Comparison of ENCODE assay signal across 12 mouse cellular contexts in the genomic region with DNA sequence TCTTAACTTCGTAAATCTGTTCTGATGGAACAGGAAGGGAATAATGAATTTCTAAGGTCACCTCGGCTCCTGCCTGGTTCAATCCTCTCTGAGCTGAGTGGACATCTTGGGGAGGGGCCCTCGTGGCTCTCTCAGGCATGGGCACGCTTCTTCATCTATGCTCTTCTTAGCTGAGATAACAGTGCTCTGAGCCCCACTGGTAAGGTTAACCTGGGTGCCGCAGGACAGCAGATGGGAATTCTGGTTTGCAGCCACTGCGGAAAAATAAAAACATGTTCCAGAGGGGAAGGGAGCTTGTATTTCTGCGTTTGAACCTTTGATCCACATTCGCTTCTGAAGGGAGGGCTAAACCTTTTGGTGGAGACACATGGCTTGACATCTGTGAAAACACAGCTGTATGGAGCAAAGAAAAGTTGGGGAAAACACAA. TPM values are rescaled to one million over a fixed set of nuclear protein-coding genes. Genes with fewer than 3 reads are reported as not detected.
DNase-seq lines count a peak whose midpoint lies in the region; ATAC-seq and TF ChIP-seq lines count a peak whose summit lies in the region.
"Had no signal": no experiment of that assay in that cellular context is flagged by ENCODE, and none has a peak within 500 bp of the region (broad histone marks: within the 10 kb centered on the region; RNA-seq: fewer than 3 reads in every experiment).

No protein-coding gene starts in this region.

- no peak overlapping the region for H3K4me3 ChIP-seq in hindbrain, embryonic 10.5 days
- no peak overlapping the region for H3K4me3 ChIP-seq in hindbrain, embryonic 13.5 days
- H3K4me3 ChIP-seq in forebrain, embryonic 15.5 days = no peak overlapping the region
- no peak overlapping the region for H3K4me3 ChIP-seq in neural tube, embryonic 12.5 days
- no peak overlapping the region for H3K4me3 ChIP-seq in kidney, adult 2 months (ENCODE audit: insufficient read depth, low read depth, low read length)
- no peak overlapping the region for H3K4me3 ChIP-seq in liver, embryonic 12.5 days
- H3K4me3 ChIP-seq: embryonic facial prominence, embryonic 12.5 days; limb, embryonic 13.5 days had no signal

- DNase-seq in hindbrain, embryonic 10.5 days (ENCODE audit: low spot score) = peak; percentile 38
- DNase-seq in cerebellum, postnatal 10 days = peak; percentile 63 to 65
- no peak for DNase-seq in kidney, adult 2 months
- DNase-seq in spleen, postnatal 36 days (ENCODE audit: low spot score in 2 of 2) = no peak
- DNase-seq: kidney, adult 18-20 months; lung, adult 2 months had no signal

- 30% methylated on average over 8 of the region's 8 CpGs for WGBS in hindbrain, embryonic 10.5 days
- WGBS in hindbrain, embryonic 13.5 days = 38% methylated on average over 8 of the region's 8 CpGs
- 51% methylated on average over 8 of the region's 8 CpGs for WGBS in forebrain, embryonic 15.5 days
- WGBS in neural tube, embryonic 12.5 days = 40% methylated on average over 8 of the region's 8 CpGs
- 73% methylated on average over 8 of the region's 8 CpGs for WGBS in kidney, adult 2 months
- WGBS in liver, embryonic 12.5 days (ENCODE audit: insufficient replicate concordance) = 51% methylated on average over 8 of the region's 8 CpGs

- H3K4me2 ChIP-seq in hindbrain, embryonic 13.5 days = no peak overlapping the region
- H3K4me2 ChIP-seq in forebrain, embryonic 15.5 days (replicated peaks) = no peak overlapping the region
- H3K4me2 ChIP-seq in neural tube, embryonic 12.5 days (replicated peaks) = 0 out of 2 replicates have a peak overlapping the region, but pooled peaks have one; percentile 9
- no peak overlapping the region for H3K4me2 ChIP-seq in liver, embryonic 12.5 days
- H3K4me2 ChIP-seq: embryonic facial prominence, embryonic 12.5 days had no signal

- H3K9ac ChIP-seq in hindbrain, embryonic 13.5 days = no peak overlapping the region
- H3K9ac ChIP-seq in forebrain, embryonic 15.5 days (replicated peaks) = no peak overlapping the region
- H3K9ac ChIP-seq in neural tube, embryonic 12.5 days = no peak overlapping the region
- no peak overlapping the region for H3K9ac ChIP-seq in liver, embryonic 12.5 days
- H3K9ac ChIP-seq: embryonic facial prominence, embryonic 12.5 days; limb, embryonic 13.5 days had no signal

- H3K9me3 ChIP-seq in hindbrain, embryonic 10.5 days = peaks cover 2% of the 10 kb centered on the region; the same call in 1 of the 2 replicates
- H3K9me3 ChIP-seq in hindbrain, embryonic 13.5 days = no peaks in the 10 kb centered on the region
- H3K9me3 ChIP-seq in forebrain, embryonic 15.5 days = no peaks in the 10 kb centered on the region
- no peaks in the 10 kb centered on the region for H3K9me3 ChIP-seq in neural tube, embryonic 12.5 days
- H3K9me3 ChIP-seq in liver, embryonic 12.5 days (replicated peaks) = 0 out of 2 replicates have a peak, but pooled peaks cover 2% of the 10 kb centered on the region
- H3K9me3 ChIP-seq: embryonic facial prominence, embryonic 12.5 days had no signal

- peaks cover 54% of the 10 kb centered on the region for H3K4me1 ChIP-seq in hindbrain, embryonic 10.5 days (replicated peaks)
- H3K4me1 ChIP-seq in hindbrain, embryonic 13.5 days (replicated peaks) = peaks cover 26% of the 10 kb centered on the region
- peaks cover 19% of the 10 kb centered on the region for H3K4me1 ChIP-seq in forebrain, embryonic 15.5 days
- H3K4me1 ChIP-seq in neural tube, embryonic 12.5 days = peaks cover 26% of the 10 kb centered on the region
- no peaks in the 10 kb centered on the region for H3K4me1 ChIP-seq in kidney, adult 2 months (ENCODE audit: control insufficient read depth, insufficient read depth, low read length)
- H3K4me1 ChIP-seq in liver, embryonic 12.5 days = peaks cover 13% of the 10 kb centered on the region

- H3K36me3 ChIP-seq in hindbrain, embryonic 10.5 days = no peaks in the 10 kb centered on the region
- H3K36me3 ChIP-seq in hindbrain, embryonic 13.5 days = no peaks in the 10 kb centered on the region
- H3K36me3 ChIP-seq in forebrain, embryonic 15.5 days = no peaks in the 10 kb centered on the region
- no peaks in the 10 kb centered on the region for H3K36me3 ChIP-seq in neural tube, embryonic 12.5 days
- H3K36me3 ChIP-seq in kidney, adult 2 months (ENCODE audit: control insufficient read depth, insufficient read depth, low read length) = no peaks in the 10 kb centered on the region
- no peaks in the 10 kb centered on the region for H3K36me3 ChIP-seq in liver, embryonic 12.5 days
- H3K36me3 ChIP-seq: embryonic facial prominence, embryonic 12.5 days; limb, embryonic 13.5 days had no signal

- H3K27ac ChIP-seq in hindbrain, embryonic 10.5 days = peak overlapping the region; percentile 80
- H3K27ac ChIP-seq in hindbrain, embryonic 13.5 days = no peak overlapping the region
- 0 out of 2 replicates have a peak overlapping the region, but pooled peaks have one; percentile 2 for H3K27ac ChIP-seq in forebrain, embryonic 15.5 days (replicated peaks)
- H3K27ac ChIP-seq in neural tube, embryonic 12.5 days = no peak overlapping the region
- no peak overlapping the region for H3K27ac ChIP-seq in kidney, adult 2 months (ENCODE audit: insufficient read depth, low read depth, low read length)
- H3K27ac ChIP-seq in liver, embryonic 12.5 days = no peak overlapping the region
- H3K27ac ChIP-seq: embryonic facial prominence, embryonic 12.5 days; limb, embryonic 13.5 days had no signal

- TF ChIP-seq CTCF in kidney, adult 2 months (conservative IDR thresholded peaks at IDR 0.05; ENCODE audit: insufficient read depth, insufficient read length, low read depth, low read length) = no peak

- H3K27me3 ChIP-seq in hindbrain, embryonic 10.5 days (ENCODE audit: insufficient read depth, poor library complexity, severe bottlenecking) = peaks cover 43% of the 10 kb centered on the region
- peaks cover 59% of the 10 kb centered on the region for H3K27me3 ChIP-seq in hindbrain, embryonic 13.5 days
- peaks cover 38% of the 10 kb centered on the region for H3K27me3 ChIP-seq in forebrain, embryonic 15.5 days
- peaks cover 28% of the 10 kb centered on the region for H3K27me3 ChIP-seq in neural tube, embryonic 12.5 days (replicated peaks)
- H3K27me3 ChIP-seq in kidney, adult 2 months (replicated peaks; ENCODE audit: control insufficient read depth, insufficient read depth, low read length) = no peaks in the 10 kb centered on the region
- H3K27me3 ChIP-seq in liver, embryonic 12.5 days (replicated peaks) = peaks cover 37% of the 10 kb centered on the region

- no peak for ATAC-seq in hindbrain, embryonic 13.5 days (ENCODE audit: low FRiP score)
- no peak for ATAC-seq in forebrain, embryonic 15.5 days (replicated peaks)
- no peak for ATAC-seq in neural tube, embryonic 12.5 days (ENCODE audit: low FRiP score, low read depth)
- no peak for ATAC-seq in liver, embryonic 12.5 days

- no peak for TF ChIP-seq POLR2A in kidney, adult 2 months (IDR thresholded peaks at IDR 0.05; ENCODE audit: low read depth, low read length)

RNA-seq across cellular contexts. Expression of a gene that starts 43.0 kb away (rescaled TPM):
- polyA plus RNA-seq in hindbrain, embryonic 10.5 days (2016; fragmentation: Nextera tagmentation; extraction: Ambion mirVana) = 28.6 and 31.3 TPM in 2 replicates
- polyA plus RNA-seq in hindbrain, embryonic 13.5 days (2015; fragmentation: Nextera tagmentation; extraction: Ambion mirVana) = 12.1 and 12.7 TPM in 2 replicates
- 10.5 and 12.4 TPM in 2 replicates for polyA plus RNA-seq in forebrain, embryonic 15.5 days (2015; fragmentation: Nextera tagmentation; extraction: Ambion mirVana)
- 10.5 and 12.6 TPM in 2 replicates for polyA plus RNA-seq in neural tube, embryonic 12.5 days (2016; fragmentation: Nextera tagmentation; extraction: Ambion mirVana)
- 62.1 and 66.7 TPM in 2 replicates for polyA plus RNA-seq in kidney, adult 2 months (2012; rRNA removed)
- 29.3 and 30.0 TPM in 2 replicates for polyA plus RNA-seq in liver, embryonic 12.5 days (2016; fragmentation: Nextera tagmentation; extraction: Ambion mirVana)

Comparison
In these comparisons a context has a peak if more than half of its experiments do, and no peak if none do; other contexts are left out.
1. H3K27ac ChIP-seq: peak in hindbrain, embryonic 10.5 days (single experiment) and forebrain, embryonic 15.5 days (single experiment); none in hindbrain, embryonic 13.5 days (single experiment), neural tube, embryonic 12.5 days (single experiment), kidney, adult 2 months (single experiment) and liver, embryonic 12.5 days (single experiment).
2. DNase-seq: peak in hindbrain, embryonic 10.5 days (single experiment) and cerebellum, postnatal 10 days (2 of 2); none in kidney, adult 2 months (single experiment) and spleen, postnatal 36 days (0 of 2).